Mouse (Mus musculus) central nervous system, embryonic 14 days (tissue): ENCODE measurements around the gene Tdp1. TPM values are rescaled to one million over a fixed set of nuclear protein-coding genes. Genes with fewer than 3 reads are reported as not detected.

Experiments
- polyA plus RNA-seq: library from polyadenylated mRNA; depleted of rRNA; stranded (reverse); fragments of >200 nt; gene quantifications from 2 replicates; pipeline ENCODE4 v1.2.3, GENCODE M21; 2012; rRNA removed

The Tdp1 gene
- polyA plus RNA-seq, result 53.4 and 59.8 TPM in 2 replicates

DNA sequence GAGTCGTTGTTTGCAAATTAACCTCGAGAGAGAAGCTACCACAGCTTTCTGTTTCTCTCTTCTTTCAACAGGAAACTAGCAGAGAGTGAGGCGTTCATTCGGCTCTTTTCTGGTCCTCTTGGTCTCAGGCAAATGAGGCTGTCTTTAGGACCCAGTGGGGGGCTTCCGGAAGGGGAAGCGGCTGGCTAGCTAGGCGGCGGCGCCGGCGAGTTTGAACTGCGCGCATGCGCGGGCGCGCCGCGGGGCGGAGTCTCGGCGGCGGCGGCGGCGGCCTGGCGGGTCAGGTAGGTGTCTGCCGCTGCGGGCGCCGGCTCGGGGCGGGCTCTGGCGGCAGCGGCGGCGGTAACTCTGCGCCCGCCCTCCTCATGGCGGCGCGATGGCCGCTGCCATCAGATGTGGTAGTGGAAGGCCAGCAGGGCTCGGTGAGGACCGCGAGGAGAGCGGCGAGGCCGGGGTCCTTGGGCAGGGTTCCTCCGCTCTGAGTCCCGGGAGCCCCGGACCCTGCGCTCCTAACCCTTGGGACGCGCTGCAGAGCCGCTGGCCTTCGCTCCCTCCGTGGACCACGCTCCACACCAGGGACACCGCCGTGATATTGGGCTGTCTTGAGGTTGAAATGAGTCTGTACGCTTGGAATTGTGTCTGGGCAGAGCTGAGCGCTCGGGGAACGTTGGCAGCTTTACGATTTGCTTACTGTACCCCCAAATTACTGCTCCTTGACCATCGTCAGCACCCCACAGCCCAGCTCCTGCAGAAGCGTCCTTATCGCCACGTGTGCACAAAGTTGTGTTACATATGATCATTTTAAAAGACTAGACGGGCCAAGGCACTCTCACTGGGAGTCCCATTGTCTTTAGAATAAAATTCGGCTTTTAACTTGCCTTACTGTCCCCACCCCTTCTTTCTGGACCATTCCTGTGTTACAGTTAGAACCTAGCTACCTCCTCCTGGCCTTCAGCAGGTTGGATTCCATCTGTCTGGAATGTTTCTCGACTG lies at the start of gene Tdp1, which contains the start of gene Efcab11:
Gene Tdp1 (plus strand): TSS at position 249 of the 993 bp plus-strand sequence.
Gene Efcab11 (minus strand): TSS at position 171 of the 993 bp plus-strand sequence.

DNA sequence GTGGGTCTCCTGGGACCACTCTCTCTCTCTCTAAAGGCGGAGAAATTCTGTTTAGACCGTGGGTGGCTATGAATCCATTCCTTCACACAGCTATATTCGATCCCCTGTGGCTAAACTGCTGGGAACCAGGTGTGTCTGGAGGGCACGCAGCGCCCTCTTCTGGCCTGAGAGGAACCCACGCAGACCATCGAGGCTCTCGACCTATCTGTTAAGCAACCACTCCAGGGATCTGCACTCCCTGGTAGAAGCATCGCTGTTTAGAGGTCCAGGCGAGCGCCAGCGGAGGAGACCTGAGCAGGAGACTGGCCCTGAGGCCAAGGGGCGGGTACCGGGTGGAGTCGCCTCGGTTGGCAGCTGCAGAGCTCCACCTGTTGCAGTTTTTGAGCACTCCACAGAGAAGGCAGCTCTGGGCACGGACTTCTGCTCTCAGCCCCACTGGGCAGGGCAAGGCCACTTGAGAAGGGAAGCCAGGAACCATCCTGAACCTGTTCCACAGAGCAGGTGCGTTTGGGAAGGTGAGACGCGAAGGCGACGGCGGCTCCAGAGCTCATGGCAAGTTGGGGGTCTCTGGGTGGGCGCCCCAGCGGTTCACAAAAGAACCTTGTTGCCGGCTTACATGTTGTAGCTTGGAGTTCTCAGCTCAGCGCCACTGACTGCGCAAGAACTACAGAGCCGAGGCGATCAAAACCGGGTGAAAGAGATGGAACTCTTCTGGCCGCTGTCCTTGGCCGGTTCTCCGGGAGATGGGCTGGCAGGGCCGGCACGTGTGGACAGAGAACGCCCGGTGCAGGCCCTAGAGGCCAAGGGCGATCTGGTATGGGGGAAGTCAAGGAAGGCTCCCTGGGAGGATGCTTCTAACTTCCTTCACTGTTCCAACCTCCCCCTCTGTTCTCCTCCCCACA lies 80.2 kb downstream of the Tdp1 start, which contains the start of gene Kcnk13:
Gene Kcnk13 (plus strand): TSS at position 199 of the 902 bp plus-strand sequence.

Other genes with a start within 250 kb of the Tdp1 start
- 4.9 and 6.9 TPM in 2 replicates for gene Efcab11, start 78 bp upstream of the Tdp1 start, polyA plus RNA-seq
- 0.44 and 0.59 TPM in 2 replicates for gene Kcnk13, start 80.0 kb downstream of the Tdp1 start, polyA plus RNA-seq
- 143 and 145 TPM in 2 replicates for gene Psmc1, start 225.6 kb downstream of the Tdp1 start, polyA plus RNA-seq